Mouse (Mus musculus) CD4-positive helper T cell, adult 2 months (primary cell): ENCODE measurements around the gene Pomt2.
"Not testable (repeated sequence)": the region's sequence is repeated elsewhere in the genome, so short reads cannot be mapped to it uniquely, and the experiment has no call there.

Source experiments
- DNase-seq: peaks from one replicate; pipeline ENCODE4 v3.0.0-alpha.2; 2012; ENCODE audit warnings: low read depth, missing footprints, low spot score

The Pomt2 gene

GRCm38 (mm10) chr12:87147395-87148089 lies at the start of gene Pomt2:
Gene Pomt2 (minus strand): TSS chr12:87147968.
- DNase-seq: peak; percentile 97

DNA sequence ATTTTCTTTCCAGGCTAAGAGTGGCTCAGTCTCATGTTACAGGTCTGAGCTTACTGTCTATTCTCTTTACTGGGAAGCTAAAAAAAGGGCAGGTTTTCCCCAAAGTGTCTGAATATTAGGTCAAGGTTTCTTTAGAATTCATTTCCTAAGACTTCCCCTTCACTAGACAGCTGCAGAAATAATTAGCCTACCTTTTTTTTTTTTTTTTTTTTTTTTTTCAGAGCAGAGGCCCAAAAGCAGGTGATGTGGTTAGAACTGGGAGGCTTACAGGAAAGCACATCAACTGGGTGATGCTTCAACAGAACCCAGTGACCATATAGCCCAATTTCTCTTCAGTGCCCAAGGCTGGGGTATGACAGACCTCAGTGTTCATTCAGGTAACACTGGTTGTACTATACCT lies 48.5 kb upstream of the Pomt2 start:
- DNase-seq: no peak

GRCm38 (mm10) chr12:87195069-87195468 lies 47.3 kb upstream of the Pomt2 start:
- no peak for DNase-seq

GRCm38 (mm10) chr12:87193008-87193407 lies 45.2 kb upstream of the Pomt2 start:
- DNase-seq: no peak

DNA sequence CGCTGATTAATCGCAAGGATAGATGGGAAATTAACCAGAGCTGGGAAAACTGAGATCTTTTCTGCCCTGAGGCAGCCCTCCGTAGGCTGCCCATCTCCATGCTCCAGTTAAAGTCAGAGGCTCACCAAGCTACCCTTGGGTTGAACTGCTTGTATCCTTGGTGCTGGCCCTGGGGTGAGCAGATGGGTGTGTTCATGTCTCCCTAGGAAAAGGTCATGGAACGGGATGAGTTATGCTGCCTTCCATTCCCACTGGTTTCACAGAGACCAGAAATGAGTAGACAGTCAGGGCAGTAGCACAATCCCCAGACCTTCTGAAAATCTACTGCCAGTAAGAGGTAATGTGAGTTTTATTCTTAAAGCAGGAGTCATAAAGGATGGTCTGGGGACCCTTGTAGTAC lies 29.9 kb upstream of the Pomt2 start:
- no peak for DNase-seq

- DNase-seq: no peak
Measured at GRCm38 (mm10) chr12:87175194-87175946, 27.6 kb upstream of the Pomt2 start.

DNA sequence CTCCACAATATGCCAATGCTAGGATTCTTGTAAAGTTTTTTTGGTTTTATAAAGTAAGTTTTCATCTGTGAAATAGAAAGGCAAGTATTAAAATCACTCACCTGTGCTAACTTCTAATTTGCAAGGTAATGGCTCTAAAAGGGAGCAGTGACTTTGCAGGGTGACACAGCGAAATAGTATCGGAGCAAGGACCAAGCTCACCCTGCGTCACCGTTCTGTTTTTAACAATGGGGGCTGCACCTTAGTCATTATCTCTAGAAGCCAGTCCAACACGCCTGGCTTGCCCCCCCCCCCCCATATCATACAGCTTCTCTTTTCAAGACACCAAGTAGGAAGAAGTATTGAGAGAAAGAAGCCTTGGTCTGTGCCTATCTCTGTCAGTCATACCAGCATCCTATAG lies 13.0 kb upstream of the Pomt2 start:
- DNase-seq: no peak

DNA sequence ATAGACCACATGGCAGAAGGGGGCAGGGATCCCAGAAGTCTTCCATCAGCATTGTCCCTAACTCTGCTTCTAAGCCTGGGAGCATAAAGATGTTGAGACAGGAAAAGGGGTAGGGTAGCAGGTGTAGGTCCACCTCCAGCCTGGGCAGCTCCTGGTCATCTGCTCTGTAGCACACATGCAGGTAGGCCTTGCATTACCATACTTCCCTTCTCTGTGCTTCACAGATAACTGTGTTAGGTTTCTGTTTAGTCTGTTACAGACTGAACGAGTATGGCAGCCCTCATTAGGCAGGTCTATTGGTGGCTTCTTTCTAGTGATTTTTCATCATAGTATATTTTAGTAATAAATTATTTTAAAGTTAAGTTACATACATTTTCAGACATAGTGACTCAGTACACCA lies 12.5 kb upstream of the Pomt2 start:
- DNase-seq: no peak

- DNase-seq: no peak
Measured at GRCm38 (mm10) chr12:87158099-87158498, 10.3 kb upstream of the Pomt2 start.

DNA sequence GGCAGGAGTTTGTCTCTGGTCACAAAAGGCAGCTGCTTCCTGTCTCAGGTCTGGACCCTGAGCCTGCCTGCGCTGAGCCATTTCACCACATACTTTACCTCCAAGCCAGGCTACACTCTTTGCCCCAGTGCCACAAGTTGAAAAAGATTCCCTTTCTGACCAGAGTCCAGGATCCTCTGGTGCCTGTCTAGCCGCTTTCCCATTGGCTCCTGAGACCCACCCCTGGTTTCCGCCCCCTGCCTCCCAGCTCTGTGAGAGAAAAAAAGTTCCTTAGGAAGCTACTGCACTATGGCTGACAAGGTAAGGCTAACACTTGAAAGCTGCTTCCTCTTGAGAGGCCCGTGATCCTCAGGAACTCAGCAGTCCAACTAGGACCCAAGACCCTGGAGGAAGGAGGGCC lies 9.6 kb upstream of the Pomt2 start:
- DNase-seq: no peak

- not testable (repeated sequence) for DNase-seq
Measured at GRCm38 (mm10) chr12:87154448-87154847, 6.7 kb upstream of the Pomt2 start.

GRCm38 (mm10) chr12:87149471-87149870 lies 1.7 kb upstream of the Pomt2 start:
- DNase-seq: no peak

- no peak for DNase-seq
Measured at GRCm38 (mm10) chr12:87148136-87148535, 368 bp upstream of the Pomt2 start.

- peak; percentile 91 for DNase-seq
Measured at GRCm38 (mm10) chr12:87146966-87147365, 802 bp downstream of the Pomt2 start, which contains the start of gene Gstz1. Gene Gstz1 (plus strand): TSS chr12:87147165.

GRCm38 (mm10) chr12:87142156-87142555 lies 5.6 kb downstream of the Pomt2 start:
- DNase-seq: no peak

- no peak for DNase-seq
Measured at GRCm38 (mm10) chr12:87138768-87139167, 9.0 kb downstream of the Pomt2 start.

DNA sequence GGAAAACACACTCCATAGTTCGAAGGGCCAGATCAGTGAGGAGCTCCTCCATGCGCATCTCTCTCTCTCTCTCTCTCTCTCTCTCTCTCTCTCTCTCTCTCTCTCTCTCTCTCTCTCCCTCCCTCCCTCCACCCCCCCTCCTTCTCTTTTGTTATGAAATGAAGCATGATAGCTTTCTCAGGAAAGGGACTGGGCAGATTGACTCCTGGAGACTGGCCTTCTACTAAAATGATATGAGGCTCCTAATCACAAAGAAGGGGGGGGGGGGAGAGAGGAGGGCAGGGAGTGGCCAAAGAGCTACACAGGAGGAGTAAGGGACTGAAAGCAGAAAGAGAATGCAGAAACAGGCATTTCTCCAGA lies 9.4 kb downstream of the Pomt2 start:
- no peak for DNase-seq

- no peak for DNase-seq
Measured at GRCm38 (mm10) chr12:87137439-87138341, 10.1 kb downstream of the Pomt2 start.

DNA sequence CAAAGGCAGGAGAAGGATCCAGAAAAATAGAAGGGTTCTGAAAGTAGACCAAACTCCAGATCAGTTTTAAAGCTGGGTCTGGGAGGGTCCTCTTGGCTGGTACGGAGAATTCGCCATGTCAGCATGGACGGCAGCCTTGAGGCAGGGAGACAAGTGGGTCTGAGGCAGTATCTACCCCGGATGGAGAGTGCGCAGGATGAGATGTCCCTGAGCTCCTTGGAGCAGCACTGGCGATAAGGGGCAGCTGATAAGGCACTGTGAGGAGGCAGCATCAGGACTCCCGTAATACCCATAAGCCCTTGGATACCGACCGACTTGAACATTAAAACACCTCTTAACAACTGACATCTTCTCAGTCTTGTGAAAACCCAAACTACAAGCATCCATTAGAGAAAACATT lies 15.0 kb downstream of the Pomt2 start:
- no peak for DNase-seq

GRCm38 (mm10) chr12:87132210-87132609 lies 15.6 kb downstream of the Pomt2 start:
- DNase-seq: no peak

- peak; percentile 15 for DNase-seq
Measured at GRCm38 (mm10) chr12:87131619-87132018, 16.1 kb downstream of the Pomt2 start.

DNA sequence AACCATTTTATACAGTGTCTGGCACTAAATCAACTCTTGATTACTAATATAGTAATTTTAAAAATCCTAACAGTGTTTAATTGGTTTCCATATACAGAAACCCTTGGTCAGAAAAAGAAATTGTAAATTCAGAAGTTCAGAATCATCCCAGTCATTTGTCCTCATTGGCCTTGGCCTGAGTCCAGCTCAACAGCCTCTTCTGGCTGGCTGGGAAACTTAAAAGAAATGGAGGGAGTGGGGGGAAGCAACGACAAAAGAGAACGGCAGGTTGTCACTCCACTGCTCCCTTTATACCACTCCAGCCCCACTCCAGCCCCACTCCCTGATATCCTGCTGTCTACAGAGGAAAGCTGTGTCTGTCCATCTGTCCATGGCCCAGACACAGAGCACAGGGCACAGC lies 16.6 kb downstream of the Pomt2 start:
- no peak for DNase-seq
